Mouse (Mus musculus) C2C12 (cell line): ENCODE results near the gene Hmgb3.

Experiments
- CEBPB ChIP-seq: IDR thresholded peaks from one replicate; pipeline ENCODE4 v1.6.1; 2011; ENCODE audit warnings: low read depth, mild to moderate bottlenecking, control low read depth, moderate library complexity
- CTCF ChIP-seq: IDR thresholded peaks from one replicate; pipeline ENCODE4 v1.5.1; 2011; ENCODE audit not compliant: control insufficient read depth, insufficient read depth, insufficient read length
- FOSL1 ChIP-seq: IDR thresholded peaks from one replicate; pipeline ENCODE4 v1.8.0; 2011; ENCODE audit warnings: mild to moderate bottlenecking, low read length; ENCODE audit not compliant: poor library complexity, insufficient read depth, severe bottlenecking
- MAX ChIP-seq: IDR thresholded peaks from one replicate; pipeline ENCODE4 v1.6.1; 2011; ENCODE audit warnings: mild to moderate bottlenecking, control low read depth
- MYOD1 ChIP-seq: IDR thresholded peaks from one replicate; pipeline ENCODE4 v1.6.1; 2011; ENCODE audit warnings: low read depth; ENCODE audit not compliant: control insufficient read depth, insufficient read length
- MYOG ChIP-seq: IDR thresholded peaks from one replicate; pipeline ENCODE4 v1.6.1; 2011; ENCODE audit not compliant: control insufficient read depth, insufficient read length; ENCODE audit errors: extremely low read depth
- USF1 ChIP-seq: IDR thresholded peaks from one replicate; pipeline ENCODE4 v1.6.1; 2011; ENCODE audit warnings: low read depth, mild to moderate bottlenecking, control low read depth, moderate library complexity

GRCm38 (mm10) chrX:71556115-71556941, 610 bp downstream of the Hmgb3 start:
- TF ChIP-seq MYOG = no peak
- no peak for TF ChIP-seq CTCF
- no peak for TF ChIP-seq FOSL1
- no peak for TF ChIP-seq CEBPB
- TF ChIP-seq USF1 = no peak
- no peak for TF ChIP-seq MAX
- TF ChIP-seq MYOD1 = no peak
